26 mouse cellular contexts compared by ENCODE assay signal in the genomic region with DNA sequence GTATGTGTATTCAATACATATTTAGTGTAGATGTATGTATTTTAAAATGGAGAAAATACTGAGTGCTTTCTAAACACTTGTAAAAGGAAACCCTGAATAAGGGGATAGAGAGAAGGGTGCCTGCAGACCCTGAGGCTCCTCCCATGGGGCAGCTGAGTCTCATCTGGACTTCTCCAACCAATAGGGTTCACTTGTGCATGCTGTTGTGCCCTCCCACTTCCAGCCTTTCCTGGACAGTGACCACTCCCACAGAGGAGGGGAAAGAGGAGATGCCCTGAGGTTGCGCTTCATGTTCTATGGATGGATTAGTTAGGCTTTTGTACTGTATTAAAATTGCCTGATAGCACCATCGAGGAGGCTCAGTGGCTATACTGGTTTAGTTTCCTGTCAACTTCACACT. TPM values are rescaled to one million over a fixed set of nuclear protein-coding genes. Genes with fewer than 3 reads are reported as not detected.
DNase-seq lines count a peak whose midpoint lies in the region; ATAC-seq and TF ChIP-seq lines count a peak whose summit lies in the region.
"Had no signal": no experiment of that assay in that cellular context is flagged by ENCODE, and none has a peak within 500 bp of the region (broad histone marks: within the 10 kb centered on the region; RNA-seq: fewer than 3 reads in every experiment).

No protein-coding gene starts in this region.

- H3K9me3 ChIP-seq in kidney, embryonic 14.5 days (ENCODE audit: control insufficient read depth, low read length) = no peaks in the 10 kb centered on the region
- H3K9me3 ChIP-seq: embryonic facial prominence, embryonic 13.5 days; forebrain, embryonic 12.5 days; forebrain, embryonic 15.5 days; G1E had no signal

- ATAC-seq in kidney, embryonic 14.5 days (ENCODE audit: low FRiP score, low TSS enrichment) = peak; percentile 44; the same call in 1 of the 2 replicates
- ATAC-seq in granulocyte monocyte progenitor cell, adult 5-6 weeks (replicated peaks; ENCODE audit: poor library complexity, severe bottlenecking) = 0 out of 2 replicates have a peak, but pooled peaks have one; percentile 27
- ATAC-seq: activated CD4-positive, CD25-positive, alpha-beta regulatory T cell, adult 4 months; forebrain, embryonic 15.5 days; hindbrain, postnatal 0 days; inflammation-experienced regulatory T-cells, adult 6 months; Patski had no signal

- H3K4me2 ChIP-seq in kidney, embryonic 14.5 days (replicated peaks; ENCODE audit: low read depth, low read length) = no peak overlapping the region
- H3K4me2 ChIP-seq: embryonic facial prominence, embryonic 13.5 days; forebrain, embryonic 12.5 days; forebrain, embryonic 15.5 days; heart, embryonic 11.5 days; hindbrain, embryonic 14.5 days had no signal

- H3K9ac ChIP-seq in kidney, embryonic 14.5 days (ENCODE audit: low read depth, low read length) = no peak overlapping the region
- H3K9ac ChIP-seq: embryonic facial prominence, embryonic 13.5 days; forebrain, embryonic 12.5 days; forebrain, embryonic 15.5 days; hindbrain, embryonic 14.5 days had no signal

- no peaks in the 10 kb centered on the region for H3K36me3 ChIP-seq in kidney, embryonic 14.5 days (ENCODE audit: control insufficient read depth, insufficient read depth, low read length)
- no peaks in the 10 kb centered on the region for H3K36me3 ChIP-seq in kidney, adult 2 months (ENCODE audit: control insufficient read depth, insufficient read depth, low read length)
- H3K36me3 ChIP-seq: embryonic facial prominence, embryonic 13.5 days; forebrain, embryonic 12.5 days; forebrain, embryonic 15.5 days; G1E had no signal

- no peak overlapping the region for H3K27ac ChIP-seq in kidney, embryonic 14.5 days (ENCODE audit: low read depth, low read length)
- no peak overlapping the region for H3K27ac ChIP-seq in kidney, adult 2 months (ENCODE audit: insufficient read depth, low read depth, low read length)
- no peak overlapping the region for H3K27ac ChIP-seq in cerebellum, adult 2 months (ENCODE audit: insufficient read depth, low read length)
- H3K27ac ChIP-seq: embryonic facial prominence, embryonic 13.5 days; forebrain, embryonic 12.5 days; forebrain, embryonic 15.5 days; hindbrain, embryonic 14.5 days; hindbrain, postnatal 0 days had no signal

- no peaks in the 10 kb centered on the region for H3K4me1 ChIP-seq in kidney, embryonic 14.5 days (ENCODE audit: control insufficient read depth, insufficient read depth, low read length)
- H3K4me1 ChIP-seq in kidney, adult 2 months (ENCODE audit: control insufficient read depth, insufficient read depth, low read length) = no peaks in the 10 kb centered on the region
- H3K4me1 ChIP-seq in cerebellum, adult 2 months (ENCODE audit: control insufficient read depth, insufficient read depth, low read length) = no peaks in the 10 kb centered on the region

- H3K4me3 ChIP-seq in kidney, embryonic 14.5 days (ENCODE audit: low read length) = no peak overlapping the region
- no peak overlapping the region for H3K4me3 ChIP-seq in kidney, adult 2 months (ENCODE audit: insufficient read depth, low read depth, low read length)
- no peak overlapping the region for H3K4me3 ChIP-seq in cerebellum, adult 2 months (replicated peaks; ENCODE audit: insufficient read depth, low read depth, low read length)
- H3K4me3 ChIP-seq: embryonic facial prominence, embryonic 13.5 days; forebrain, embryonic 12.5 days; forebrain, embryonic 15.5 days had no signal

- 89% methylated on average over 2 of the region's 2 CpGs for WGBS in kidney, embryonic 14.5 days
- 89% methylated on average over 2 of the region's 2 CpGs for WGBS in kidney, adult 2 months
- 88% methylated on average over 2 of the region's 2 CpGs for WGBS in cerebellum, adult 2 months

- intact Hi-C loops in heart, postnatal 36 days (cut with DNase I) = no loop called here

- H3K27me3 ChIP-seq in kidney, embryonic 14.5 days (ENCODE audit: control insufficient read depth, insufficient read depth, low read length) = no peaks in the 10 kb centered on the region
- no peaks in the 10 kb centered on the region for H3K27me3 ChIP-seq in kidney, adult 2 months (replicated peaks; ENCODE audit: control insufficient read depth, insufficient read depth, low read length)
- no peaks in the 10 kb centered on the region for H3K27me3 ChIP-seq in cerebellum, adult 2 months (ENCODE audit: control insufficient read depth, insufficient read depth, low read length)
- H3K27me3 ChIP-seq: embryonic facial prominence, embryonic 13.5 days; forebrain, embryonic 12.5 days; forebrain, embryonic 15.5 days; Patski had no signal

- no peak for TF ChIP-seq POLR2A in kidney, adult 2 months (IDR thresholded peaks at IDR 0.05; ENCODE audit: low read depth, low read length)
- TF ChIP-seq POLR2A in cerebellum, adult 2 months (IDR thresholded peaks at IDR 0.05; ENCODE audit: borderline replicate concordance, insufficient read depth, low read length) = no peak

- TF ChIP-seq CTCF in kidney, adult 2 months (conservative IDR thresholded peaks at IDR 0.05; ENCODE audit: insufficient read depth, insufficient read length, low read depth, low read length) = no peak
- no peak for TF ChIP-seq CTCF in cerebellum, adult 2 months (IDR thresholded peaks at IDR 0.05; ENCODE audit: borderline replicate concordance, insufficient read depth, low read depth, low read length)

- no peak for DNase-seq in kidney, adult 2 months
- DNase-seq in ES-CJ7 (ENCODE audit: low read depth, low spot score) = peak; percentile 44
- peak; percentile 72 for DNase-seq in ZHBTc4 (ENCODE audit: low read depth, low spot score)
- no peak for DNase-seq in left cerebral cortex, adult 9 months (ENCODE audit: low spot score in 2 of 2)
- DNase-seq in heart, postnatal 36 days = no peak
- no peak for DNase-seq in cerebellum, adult 2 months
- DNase-seq: adrenal gland, postnatal 10 days; adrenal gland, postnatal 36 days; cerebellum, adult 18-20 months; cerebellum, adult 9-11 months; cerebellum, postnatal 25 days; gastrocnemius, postnatal 25 days; heart, postnatal 4 days; kidney, adult 11 months had no signal

RNA-seq across cellular contexts. Expression of a gene that starts 30.3 kb away (rescaled TPM):
- 16.6 and 19.6 TPM in 2 replicates for polyA plus RNA-seq in kidney, embryonic 14.5 days (2014; fragmentation: Nextera tagmentation; extraction: Ambion mirVana)
- polyA plus RNA-seq in kidney, adult 2 months (2012; rRNA removed) = 10.4 and 12.8 TPM in 2 replicates
- 2.5 and 9.6 TPM in 2 replicates for total RNA-seq in granulocyte monocyte progenitor cell, adult 5-6 weeks (2014; fragmentation: Nextera tagmentation)
- total RNA-seq in granulocyte monocyte progenitor cell, adult 5-6 weeks (2017) = 2.9 and 8.5 TPM in 2 replicates
- 1 to 10 TPM; 7.2 to 8.0 TPM for total RNA-seq in heart, postnatal 36 days (2021)
- polyA plus RNA-seq in cerebellum, adult 2 months (2012; rRNA removed) = 5.7 and 6.9 TPM in 2 replicates

Comparison
In these comparisons a context has a peak if more than half of its experiments do, and no peak if none do; other contexts are left out.
1. DNase-seq: peak in ES-CJ7 (single experiment) and ZHBTc4 (single experiment); none in kidney, adult 2 months (single experiment), left cerebral cortex, adult 9 months (0 of 2), heart, postnatal 36 days (0 of 2) and cerebellum, adult 2 months (0 of 2).